Mouse (Mus musculus) heart, embryonic 14.5 days (tissue): Measurements from ENCODE around the gene Apeh. TPM values are rescaled to one million over a fixed set of nuclear protein-coding genes. Genes with fewer than 3 reads are reported as not detected.

Experiments used
- ATAC-seq: fragments of 200-750 bp; cut with Nextera tagmentation; 2 replicates; pipeline ENCODE4 v1.8.0; 2017; ENCODE audit warnings: low read depth, moderate TSS enrichment; ENCODE audit not compliant: insufficient number of reproducible peaks, insufficient read depth, low FRiP score
- H3K27ac ChIP-seq, 2 experiments: fragments of 200-500 bp in 1 of 2; fragments of 300-500 bp in 1 of 2; sonication (generic) in 1 of 2; replicated peaks in 1 of 2; 2 replicates each; pipeline ENCODE4 v1.5.1; 2012 to 2014; ENCODE audit warnings: low read depth in 2 of 2, low read length in 2 of 2, control low read depth in 1 of 2, mild to moderate bottlenecking in 1 of 2, mixed read lengths in 1 of 2; ENCODE audit not compliant: control insufficient read depth in 1 of 2, insufficient read depth in 1 of 2
- H3K27me3 ChIP-seq: fragments of 300-500 bp; sonication (generic); 2 replicates; pipeline ENCODE4 v1.6.1; 2014; ENCODE audit warnings: mild to moderate bottlenecking, low read length, control low read depth; ENCODE audit not compliant: control insufficient read depth, insufficient read depth
- H3K36me3 ChIP-seq: fragments of 300-500 bp; sonication (generic); 2 replicates; pipeline ENCODE4 v1.6.1; 2014; ENCODE audit warnings: mild to moderate bottlenecking, control low read depth, low read length, mixed read lengths; ENCODE audit not compliant: control insufficient read depth, insufficient read depth
- H3K4me1 ChIP-seq, 2 experiments: fragments of 200-500 bp in 1 of 2; fragments of 300-500 bp in 1 of 2; sonication (generic) in 1 of 2; 2 replicates each; pipeline ENCODE4 v1.6.1; 2012 to 2014; ENCODE audit warnings: low read length in 2 of 2, control low read depth in 1 of 2, mixed read lengths in 1 of 2; ENCODE audit not compliant: control insufficient read depth in 2 of 2, insufficient read depth in 2 of 2
- H3K4me2 ChIP-seq: fragments of 300-500 bp; sonication (generic); 2 replicates; pipeline ENCODE4 v1.6.1; 2014; ENCODE audit warnings: mild to moderate bottlenecking, low read length
- H3K4me3 ChIP-seq, 2 experiments: fragments of 200-500 bp in 1 of 2; fragments of 300-500 bp in 1 of 2; sonication (generic) in 1 of 2; 2 replicates each; pipeline ENCODE4 v1.5.1; 2012 to 2014; ENCODE audit warnings: low read length in 2 of 2, mild to moderate bottlenecking in 2 of 2, control low read depth in 1 of 2, low read depth in 1 of 2, moderate library complexity in 1 of 2; ENCODE audit not compliant: control insufficient read depth in 1 of 2, insufficient read depth in 1 of 2
- H3K9ac ChIP-seq: fragments of 300-500 bp; sonication (generic); 2 replicates; pipeline ENCODE4 v1.6.1; 2014; ENCODE audit warnings: mild to moderate bottlenecking, low read length
- H3K9me3 ChIP-seq: fragments of 300-500 bp; sonication (generic); 2 replicates; pipeline ENCODE4 v1.6.1; 2016; ENCODE audit warnings: low read length, control low read depth; ENCODE audit not compliant: control insufficient read depth
- WGBS: fragments of 180-500 bp; shearing (Covaris S2); extraction: QIAGEN DNeasy Blood & Tissue Kit; methylation state at CpG from one replicate; pipeline ENCODE4 v1.1.7; 2014; 5-methylcytosine and 5-hydroxymethylcytosine counted together
- polyA plus RNA-seq: library from polyadenylated mRNA; unstranded; fragments of >200 nt; fragmentation: Nextera tagmentation; extraction: Ambion mirVana; gene quantifications from 2 replicates; pipeline ENCODE4 v1.2.1, GENCODE M21; 2014

Apeh gene
- polyA plus RNA-seq, 1 experiment from 2014 or later: 48.7 TPM

- Histone ChIP-seq H3K36me3 (peaks cover 74% of the 10 kb centered on the region), H3K4me3 (no peak overlapping the region), H3K27ac (no peak overlapping the region), H3K4me1 (peaks cover 0 to 4% of the 10 kb centered on the region in 2 experiments; a peak in 1 of 4 replicates), H3K4me2 (no peak overlapping the region), H3K27me3 (no peaks in the 10 kb centered on the region), H3K9me3 (no peaks in the 10 kb centered on the region), H3K9ac (no peak overlapping the region)
- WGBS: 21% methylated on average over 5 of the region's 5 CpGs
- no peak for ATAC-seq
These were observed 28.9 kb downstream of the Apeh start for GRCm38 (mm10) chr9:108065491-108066011.

GRCm38 (mm10) chr9:108063361-108063760 lies 31.0 kb downstream of the Apeh start:
- 87% methylated on average over 12 of the region's 12 CpGs for WGBS
- Histone ChIP-seq H3K4me3 (no peak overlapping the region), H3K9me3 (no peaks in the 10 kb centered on the region), H3K27me3 (no peaks in the 10 kb centered on the region), H3K36me3 (peaks cover 78% of the 10 kb centered on the region), H3K9ac (no peak overlapping the region), H3K27ac (no peak overlapping the region), H3K4me2 (no peak overlapping the region), H3K4me1 (peaks cover 0 to 8% of the 10 kb centered on the region in 2 experiments; a peak in 3 of 4 replicates)
- ATAC-seq: no peak

- no peak overlapping the region for H3K9ac ChIP-seq
- peaks cover 0 to 4% of the 10 kb centered on the region in 2 experiments; a peak in 2 of 4 replicates for H3K4me1 ChIP-seq
- no peak overlapping the region for H3K27ac ChIP-seq
- ATAC-seq: no peak
- H3K36me3 ChIP-seq: peaks cover 91% of the 10 kb centered on the region
- no peaks in the 10 kb centered on the region for H3K9me3 ChIP-seq
- H3K27me3 ChIP-seq: no peaks in the 10 kb centered on the region
- H3K4me2 ChIP-seq: no peak overlapping the region
- WGBS: 85% methylated on average over 3 of the region's 3 CpGs
- no peak overlapping the region for H3K4me3 ChIP-seq
These were observed 32.3 kb downstream of the Apeh start for GRCm38 (mm10) chr9:108062142-108062541.

GRCm38 (mm10) chr9:108058291-108058690 lies 36.1 kb downstream of the Apeh start:
- H3K36me3 ChIP-seq: peaks cover 94% of the 10 kb centered on the region
- no peak for ATAC-seq
- no peak overlapping the region for H3K27ac ChIP-seq
- peaks cover 2 to 4% of the 10 kb centered on the region in 2 experiments; a peak in 3 of 4 replicates for H3K4me1 ChIP-seq
- no peak overlapping the region for H3K9ac ChIP-seq
- whole genome bisulfite sequencing: 95% methylated on average over 9 of the region's 9 CpGs
- H3K9me3 ChIP-seq: no peaks in the 10 kb centered on the region
- H3K27me3 ChIP-seq: no peaks in the 10 kb centered on the region
- H3K4me3 ChIP-seq: no peak overlapping the region
- H3K4me2 ChIP-seq: no peak overlapping the region

- H3K9ac ChIP-seq: no peak overlapping the region
- H3K4me2 ChIP-seq: no peak overlapping the region
- no peaks in the 10 kb centered on the region for H3K27me3 ChIP-seq
- no peak overlapping the region for H3K27ac ChIP-seq
- H3K4me3 ChIP-seq: no peak overlapping the region
- H3K36me3 ChIP-seq: peaks cover 84% of the 10 kb centered on the region
- no peaks in the 10 kb centered on the region for H3K9me3 ChIP-seq
- ATAC-seq: no peak
- 82% methylated on average over 5 of the region's 5 CpGs for WGBS
- H3K4me1 ChIP-seq: peaks cover 5 to 9% of the 10 kb centered on the region in 2 experiments
These were observed 37.2 kb downstream of the Apeh start for GRCm38 (mm10) chr9:108057262-108057562.

GRCm38 (mm10) chr9:108056361-108057261 lies 37.8 kb downstream of the Apeh start:
- no peak overlapping the region for H3K27ac ChIP-seq
- peaks cover 5 to 9% of the 10 kb centered on the region in 2 experiments for H3K4me1 ChIP-seq

GRCm38 (mm10) chr9:108055661-108056237 lies 38.7 kb downstream of the Apeh start:
- H3K9ac ChIP-seq: no peak overlapping the region
- no peaks in the 10 kb centered on the region for H3K9me3 ChIP-seq
- peaks cover 86% of the 10 kb centered on the region for H3K36me3 ChIP-seq
- no peaks in the 10 kb centered on the region for H3K27me3 ChIP-seq
- H3K4me3 ChIP-seq: no peak overlapping the region
- ATAC-seq: no peak
- WGBS: 81% methylated on average over 6 of the region's 6 CpGs
- no peak overlapping the region for H3K27ac ChIP-seq
- no peak overlapping the region for H3K4me2 ChIP-seq
- H3K4me1 ChIP-seq: peaks cover 5 to 9% of the 10 kb centered on the region in 2 experiments

More at GRCm38 (mm10) chr9:108056361-108057261, 37.8 kb downstream of the Apeh start:
- H3K9ac ChIP-seq: no peak overlapping the region
- H3K4me2 ChIP-seq: no peak overlapping the region
- WGBS: 85% methylated on average over 28 of the region's 28 CpGs
- H3K36me3 ChIP-seq: peaks cover 84% of the 10 kb centered on the region
- H3K27me3 ChIP-seq: no peaks in the 10 kb centered on the region
- no peaks in the 10 kb centered on the region for H3K9me3 ChIP-seq
- no peak overlapping the region for H3K4me3 ChIP-seq
- ATAC-seq: no peak
